Mouse (Mus musculus) heart, adult 8-10 months (tissue): Measurements from ENCODE around the gene Arl8b. TPM values are rescaled to one million over a fixed set of nuclear protein-coding genes. Genes with fewer than 3 reads are reported as not detected.

Experiments used
- total RNA-seq, 4 experiments: library from RNA; stranded (reverse); gene quantifications; 2 replicates each; pipeline ENCODE4 v1.2.4; 2022

The Arl8b gene
- total RNA-seq, 4 experiments from 2014 or later = 91.8 to 102 (median 97.3) TPM

Other genes with a start within 250 kb of the Arl8b start
- 10 to 100 TPM; 48.6 to 66.7 (median 51.4) TPM for gene Bhlhe40, start 122.5 kb upstream of the Arl8b start, total RNA-seq
- 10 to 100 TPM in 2 of 4 experiments, 1 to 10 TPM in 2; 6.2 to 12.5 (median 9.0) TPM for gene Edem1, start 45.5 kb downstream of the Arl8b start, total RNA-seq